In genomic region chrX:113172766-113173165, GRCm38 (mm10) we compare ENCODE assay signal across 15 mouse cellular contexts.
"Had no signal": no experiment of that assay in that cellular context is flagged by ENCODE, and none has a peak within 500 bp of the region (broad histone marks: within the 10 kb centered on the region; RNA-seq: fewer than 3 reads in every experiment).

No protein-coding gene starts in this region.

- H3K4me3 ChIP-seq: limb, embryonic 12.5 days; liver, embryonic 15.5 days; megakaryocyte, embryonic 14.5 days; midbrain, embryonic 12.5 days; myocyte; neural tube, embryonic 15.5 days had no signal

- H3K36me3 ChIP-seq: limb, embryonic 12.5 days; liver, embryonic 15.5 days; midbrain, embryonic 12.5 days; neural tube, embryonic 15.5 days had no signal

- ATAC-seq: intestine, postnatal 0 days; lung, postnatal 0 days had no signal

- H3K9me3 ChIP-seq: limb, embryonic 12.5 days; liver, embryonic 15.5 days; megakaryocyte, embryonic 14.5 days; midbrain, embryonic 12.5 days; neural tube, embryonic 15.5 days had no signal

- H3K27me3 ChIP-seq: limb, embryonic 12.5 days; liver, embryonic 15.5 days; megakaryocyte, embryonic 14.5 days; midbrain, embryonic 12.5 days; neural tube, embryonic 15.5 days had no signal

- H3K4me1 ChIP-seq: limb, embryonic 12.5 days; liver, embryonic 15.5 days; midbrain, embryonic 12.5 days; neural tube, embryonic 15.5 days had no signal

- DNase-seq: kidney, adult 8-10 months; kidney, postnatal 25 days; layer of hippocampus, postnatal 36 days; liver; lung, adult 2 months; retina, postnatal 1 day; thymus, postnatal 36 days had no signal
